Mouse (Mus musculus): ENCODE measurements around the gene Thap4.

- TF ChIP-seq CTCF (IDR thresholded peaks at IDR 0.05; ENCODE audit: extremely low read depth, insufficient read depth, insufficient read length, insufficient replicate concordance): no peak
- no peak for TF ChIP-seq POLR2A (IDR thresholded peaks at IDR 0.05; ENCODE audit: low read depth, low read length)
These were observed 10.4 kb upstream of the Thap4 start for GRCm38 (mm10) chr1:93764871-93765591.

Measured in spleen, adult 2 months (tissue).